Mouse (Mus musculus) MEL (cell line): ENCODE results near the gene Lrrk1. TPM values are rescaled to one million over a fixed set of nuclear protein-coding genes. Genes with fewer than 3 reads are reported as not detected.

Experiments
- DNase-seq: peaks from one replicate; pipeline ENCODE4 v3.0.0; 2011; ENCODE audit warnings: low read depth, low spot score
- H3K27ac ChIP-seq: 2 replicates; pipeline ENCODE4 v1.5.1; 2012; ENCODE audit warnings: low read depth, mild to moderate bottlenecking, control low read depth, low read length, moderate library complexity; ENCODE audit not compliant: control insufficient read depth
- H3K27me3 ChIP-seq, 2 experiments: fragments of 150-350 bp in 1 of 2; sonication (generic) in 1 of 2; 2 replicates each; pipeline ENCODE4 v1.6.1; 2012; ENCODE audit warnings: low read length in 2 of 2, mild to moderate bottlenecking in 2 of 2, improper control_type of control experiment in 1 of 2, moderate library complexity in 1 of 2; ENCODE audit not compliant: insufficient read depth in 2 of 2, control insufficient read depth in 1 of 2
- H3K36me3 ChIP-seq, 2 experiments: 2 replicates each; pipeline ENCODE4 v1.6.1; 2012 to 2014; ENCODE audit warnings: low read length in 2 of 2, improper control_type of control experiment in 1 of 2, inconsistent platforms in 1 of 2, mild to moderate bottlenecking in 1 of 2; ENCODE audit not compliant: insufficient read depth in 2 of 2, control insufficient read depth in 1 of 2
- H3K4me1 ChIP-seq, 2 experiments: fragments of 150-350 bp in 1 of 2; sonication (generic) in 1 of 2; 2 replicates each; pipeline ENCODE4 v1.6.1; 2012; ENCODE audit warnings: low read length in 2 of 2, improper control_type of control experiment in 1 of 2, mild to moderate bottlenecking in 1 of 2; ENCODE audit not compliant: insufficient read depth in 2 of 2, control insufficient read depth in 1 of 2
- H3K4me3 ChIP-seq, 2 experiments: fragments of 150-350 bp in 1 of 2; sonication (generic) in 1 of 2; 2 replicates each; pipeline ENCODE4 v1.5.1; 2012; ENCODE audit warnings: low read depth in 2 of 2, low read length in 2 of 2, mild to moderate bottlenecking in 2 of 2, moderate library complexity in 2 of 2, control low read depth in 1 of 2, improper control_type of control experiment in 1 of 2; ENCODE audit not compliant: control insufficient read depth in 1 of 2, insufficient read depth in 1 of 2
- H3K79me2 ChIP-seq: 2 replicates; pipeline ENCODE4 v1.6.1; 2012; ENCODE audit warnings: mild to moderate bottlenecking, low read length, moderate library complexity; ENCODE audit not compliant: control insufficient read depth, poor library complexity, insufficient read depth
- H3K9ac ChIP-seq: 2 replicates; pipeline ENCODE4 v1.6.1; 2012; ENCODE audit warnings: low read depth, mild to moderate bottlenecking, control low read depth, low read length, moderate library complexity; ENCODE audit not compliant: control insufficient read depth, poor library complexity, severe bottlenecking
- H3K9me3 ChIP-seq: fragments of 150-350 bp; sonication (generic); replicated peaks from 2 replicates; pipeline ENCODE4 v1.6.1; 2012; ENCODE audit warnings: mild to moderate bottlenecking, low read length, improper control_type of control experiment, moderate library complexity; ENCODE audit not compliant: insufficient read depth
- ELF1 ChIP-seq: IDR thresholded peaks from 2 replicates; pipeline ENCODE4 v1.6.1; 2014; ENCODE audit warnings: low read depth, mild to moderate bottlenecking, inconsistent platforms, low read length, improper control_type of control experiment, moderate library complexity
- EP300 ChIP-seq, 2 experiments: IDR thresholded peaks; 2 replicates each; pipeline ENCODE4 v1.6.1; 2011; ENCODE audit warnings: improper control_type of control experiment in 2 of 2, low read length in 2 of 2, low read depth in 1 of 2, mild to moderate bottlenecking in 1 of 2
- HCFC1 ChIP-seq: IDR thresholded peaks from 2 replicates; pipeline ENCODE4 v1.6.1; 2012; ENCODE audit warnings: low read depth, mild to moderate bottlenecking, inconsistent platforms, low read length, improper control_type of control experiment, moderate library complexity
- JUND ChIP-seq: IDR thresholded peaks from 2 replicates; pipeline ENCODE4 v1.6.1; 2011; ENCODE audit warnings: low read depth, mild to moderate bottlenecking, improper control_type of control experiment, low read length
- MAX ChIP-seq: IDR thresholded peaks from 2 replicates; pipeline ENCODE4 v1.6.1; 2011; ENCODE audit warnings: low read length, improper control_type of control experiment
- MEF2A ChIP-seq: IDR thresholded peaks from 2 replicates; pipeline ENCODE4 v1.6.1; 2014; ENCODE audit warnings: low read depth, mild to moderate bottlenecking, inconsistent platforms, low read length, improper control_type of control experiment; ENCODE audit not compliant: poor library complexity, insufficient replicate concordance, severe bottlenecking; ENCODE audit errors: extremely low read depth
- MYB ChIP-seq: IDR thresholded peaks from 2 replicates; pipeline ENCODE4 v1.6.1; 2011; ENCODE audit warnings: mild to moderate bottlenecking, low read depth, low read length, improper control_type of control experiment
- POLR2AphosphoS2 ChIP-seq: IDR thresholded peaks from 2 replicates; pipeline ENCODE4 v1.6.1; 2011; ENCODE audit warnings: low read length, improper control_type of control experiment
- RAD21 ChIP-seq: IDR thresholded peaks from 2 replicates; pipeline ENCODE4 v1.6.1; 2011; ENCODE audit warnings: mild to moderate bottlenecking, low read depth, low read length, improper control_type of control experiment
- SIN3A ChIP-seq: IDR thresholded peaks from 2 replicates; pipeline ENCODE4 v1.6.1; 2012; ENCODE audit warnings: low read length, improper control_type of control experiment, inconsistent platforms
- ZC3H11A ChIP-seq: IDR thresholded peaks from 2 replicates; pipeline ENCODE4 v1.6.1; 2012; ENCODE audit warnings: low read depth, mild to moderate bottlenecking, inconsistent platforms, low read length, improper control_type of control experiment
- polyA plus RNA-seq, 2 experiments: library from polyadenylated mRNA; stranded (reverse) in 1 of 2; unstranded in 1 of 2; fragments of >175 nt in 1 of 2; fragments of >200 nt in 1 of 2; gene quantifications; 2 replicates each; pipeline versions ENCODE4 v1.2.1 to v1.2.4; 2012; ENCODE audit warnings: low replicate concordance in 2 of 2, low read depth in 1 of 2; ENCODE audit not compliant: insufficient read length in 2 of 2, insufficient read depth in 1 of 2, missing spikeins in 1 of 2
- total RNA-seq: library from RNA; depleted of rRNA; stranded (reverse); fragments of 300-350 nt; gene quantifications from 2 replicates; pipeline ENCODE4 v1.2.3, GENCODE M21; 2012

Lrrk1 gene
- total and polyA plus RNA-seq, 3 experiments: 9.1 to 19.1 TPM; not detected in 1

- no peak overlapping the region for H3K4me3 ChIP-seq
- no peak overlapping the region for H3K27ac ChIP-seq
- H3K27me3 ChIP-seq: no peaks in the 10 kb centered on the region
Measured at GRCm38 (mm10) chr7:66219794-66220227, 168.3 kb downstream of the Lrrk1 start.

GRCm38 (mm10) chr7:66219028-66219793 is 168.9 kb downstream of the Lrrk1 start:
- no peak overlapping the region for H3K4me3 ChIP-seq
- 0 out of 2 replicates have a peak, but pooled peaks have one; percentile 4 for TF ChIP-seq ELF1
- no peak for TF ChIP-seq POLR2AphosphoS2
- no peak overlapping the region for H3K9ac ChIP-seq
- peaks cover 0 to 7% of the 10 kb centered on the region in 2 experiments; a peak in 2 of 4 replicates for H3K36me3 ChIP-seq
- no peaks in the 10 kb centered on the region for H3K9me3 ChIP-seq
- no peak for DNase-seq
- H3K27ac ChIP-seq: no peak overlapping the region
- H3K27me3 ChIP-seq: no peaks in the 10 kb centered on the region
- no peaks in the 10 kb centered on the region for H3K79me2 ChIP-seq
- H3K4me1 ChIP-seq: peaks cover 11 to 28% of the 10 kb centered on the region in 2 experiments

More at GRCm38 (mm10) chr7:66219794-66220227, 168.3 kb downstream of the Lrrk1 start:
- DNase-seq: no peak
- Histone ChIP-seq H3K36me3 (peaks cover 0 to 7% of the 10 kb centered on the region in 2 experiments; a peak in 2 of 4 replicates), H3K79me2 (no peaks in the 10 kb centered on the region), H3K9ac (no peak overlapping the region), H3K4me1 (peaks cover 11 to 28% of the 10 kb centered on the region in 2 experiments), H3K9me3 (no peaks in the 10 kb centered on the region)
- TF ChIP-seq EP300 (IDR thresholded peaks at IDR 0.05; ENCODE audit: low read depth in 1 of 2, low read length in 2 of 2): no peak
- TF ChIP-seq SIN3A: no peak
- no peak for TF ChIP-seq ELF1
- no peak for TF ChIP-seq HCFC1
- TF ChIP-seq RAD21: no peak
- TF ChIP-seq MYB: no peak
- TF ChIP-seq MAX: no peak
- TF ChIP-seq MEF2A: no peak
- TF ChIP-seq JUND: no peak
- TF ChIP-seq ZC3H11A: no peak
